Mouse (Mus musculus) olfactory bulb, adult 2 months (tissue): Measurements from ENCODE around the gene Fam213b. TPM values are rescaled to one million over a fixed set of nuclear protein-coding genes. Genes with fewer than 3 reads are reported as not detected.

Source experiments
- H3K27ac ChIP-seq: fragments of 200-500 bp; 2 replicates; pipeline ENCODE4 v1.5.1; 2012; ENCODE audit warnings: low read depth, low read length; ENCODE audit not compliant: insufficient read depth
- H3K4me1 ChIP-seq: fragments of 200-500 bp; 2 replicates; pipeline ENCODE4 v1.6.1; 2012; ENCODE audit warnings: low read length; ENCODE audit not compliant: control insufficient read depth, insufficient read depth
- H3K4me3 ChIP-seq: fragments of 200-500 bp; 2 replicates; pipeline ENCODE4 v1.5.1; 2012; ENCODE audit warnings: mild to moderate bottlenecking, low read depth, low read length, moderate library complexity; ENCODE audit not compliant: insufficient read depth
- CTCF ChIP-seq: fragments of 200-500 bp; IDR thresholded peaks from 2 replicates; pipeline ENCODE4 v1.5.1; 2012; ENCODE audit warnings: low read depth, mild to moderate bottlenecking, low read length, moderate library complexity; ENCODE audit not compliant: insufficient read depth
- POLR2A ChIP-seq: fragments of 200-500 bp; IDR thresholded peaks from 2 replicates; pipeline ENCODE4 v1.6.1; 2012; ENCODE audit warnings: mild to moderate bottlenecking, low read depth, low read length, moderate library complexity; ENCODE audit not compliant: insufficient read depth
- WGBS: fragments of 180-500 bp; shearing (Covaris S2); methylation state at CpG from one replicate; pipeline ENCODE4 v1.1.7; 2018; 5-methylcytosine and 5-hydroxymethylcytosine counted together
- polyA plus RNA-seq: library from polyadenylated mRNA; stranded (reverse); fragments of >200 nt; gene quantifications from 2 replicates; pipeline ENCODE4 v1.2.4, GENCODE M21; 2012; ENCODE audit warnings: low replicate concordance; ENCODE audit not compliant: missing spikeins, insufficient read depth, insufficient read length

The Fam213b gene
- not detected in 2 replicates for polyA plus RNA-seq

DNA sequence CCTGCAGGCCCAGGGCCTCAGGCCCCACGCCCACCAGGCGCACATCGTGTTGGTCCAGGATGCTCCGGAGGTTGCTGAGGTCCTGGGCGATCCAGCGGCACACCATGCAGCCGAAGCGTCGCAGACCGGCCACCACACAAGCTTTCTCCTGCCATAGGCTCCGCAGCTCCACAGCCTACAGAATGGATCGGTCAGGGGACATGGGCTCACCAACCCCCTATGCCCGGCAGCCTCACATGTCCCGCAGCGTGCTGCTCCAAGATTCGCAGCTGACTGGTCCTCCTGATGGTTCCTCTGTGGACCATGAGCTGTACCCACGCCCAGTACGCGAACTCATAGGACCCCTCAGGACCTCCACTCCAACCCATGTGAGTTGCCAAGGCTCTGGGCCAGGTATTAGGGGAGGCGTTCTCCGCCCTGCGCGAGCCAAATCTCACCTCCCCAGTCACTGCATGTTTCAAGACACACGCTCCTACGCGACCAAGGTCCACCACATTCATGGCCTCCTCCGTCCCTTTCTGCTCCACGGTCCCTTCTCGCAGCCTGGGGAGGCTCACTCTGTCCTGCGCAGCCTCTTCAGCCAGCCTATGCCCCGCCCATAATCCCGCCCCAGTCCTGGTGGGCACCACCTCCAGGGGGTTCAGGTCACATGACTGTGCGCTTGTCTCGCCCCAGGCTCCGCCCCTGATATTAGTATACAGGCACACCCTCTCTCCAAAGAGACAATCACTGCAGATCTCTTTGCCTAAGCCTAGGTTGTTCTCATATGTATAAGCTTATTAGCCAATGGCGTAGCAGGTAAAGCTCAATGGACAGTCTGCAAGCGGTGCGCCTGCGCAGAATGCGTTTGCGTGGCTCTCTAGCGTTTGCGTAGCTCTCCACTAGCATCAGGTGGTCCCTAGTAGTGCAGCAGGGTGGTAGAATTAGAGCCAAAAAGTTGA is at the start of gene Fam213b:
TSS of gene Fam213b (minus strand) at position 630 of the 941 bp plus-strand sequence.
- Histone ChIP-seq H3K4me3 (peak within 1 kb of the TSS; percentile 73), H3K27ac (peak within 1 kb of the TSS; percentile 30; the same call in 1 of the 2 replicates), H3K4me1 (peaks cover 20% of the 10 kb centered on the region)
- WGBS = 3% methylated on average over 43 of the region's 43 CpGs
- TF ChIP-seq POLR2A (peak; percentile 69; the same call in 1 of the 2 replicates), CTCF (no peak)

DNA sequence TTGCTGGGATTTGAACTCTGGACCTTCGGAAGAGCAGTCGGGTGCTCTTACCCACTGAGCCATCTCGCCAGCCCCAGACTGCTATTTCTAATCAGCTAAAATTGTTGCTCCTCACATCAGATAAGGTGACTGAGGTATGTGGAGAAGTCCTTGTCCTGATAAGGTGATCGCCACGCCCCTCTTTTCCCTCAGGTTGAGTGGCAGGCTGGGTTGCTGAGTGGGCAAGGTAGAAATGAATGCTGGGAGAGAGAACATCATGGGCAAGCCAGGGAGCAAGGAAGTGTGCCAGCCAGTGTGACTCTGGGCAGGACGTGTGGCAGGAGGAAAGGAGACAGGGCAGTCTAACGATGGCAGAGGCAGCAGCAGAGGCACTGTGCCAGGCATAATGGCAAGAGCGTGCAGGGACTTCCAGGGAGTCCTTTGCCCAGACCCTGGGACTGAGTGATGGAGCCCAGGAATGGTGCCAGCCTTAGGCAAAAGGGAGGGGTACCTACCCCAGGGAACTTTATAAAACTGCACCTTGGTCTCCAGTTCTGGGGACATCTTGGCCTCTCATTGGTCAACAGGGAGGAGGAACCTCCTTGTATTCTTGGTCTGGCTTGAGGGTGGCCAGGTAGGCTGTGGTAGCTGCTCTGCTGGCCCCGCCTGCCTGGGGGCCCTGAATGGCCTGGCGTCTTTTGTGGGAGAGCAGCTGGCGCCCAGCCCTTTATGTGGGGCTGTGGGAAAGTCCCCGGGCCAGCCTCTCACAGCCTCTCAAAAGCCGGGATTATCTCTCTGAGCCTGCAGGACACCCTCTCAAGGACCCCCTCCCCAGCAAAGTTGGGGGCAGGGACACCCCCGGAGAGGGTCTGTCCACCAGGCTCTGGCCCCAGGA is 49.4 kb upstream of the Fam213b start:
- 30% methylated on average over 14 of the region's 14 CpGs for WGBS
- no peak overlapping the region for H3K27ac ChIP-seq
- TF ChIP-seq POLR2A (no peak), CTCF (no peak)
- no peak overlapping the region for H3K4me3 ChIP-seq
- H3K4me1 ChIP-seq = peaks cover 19% of the 10 kb centered on the region

DNA sequence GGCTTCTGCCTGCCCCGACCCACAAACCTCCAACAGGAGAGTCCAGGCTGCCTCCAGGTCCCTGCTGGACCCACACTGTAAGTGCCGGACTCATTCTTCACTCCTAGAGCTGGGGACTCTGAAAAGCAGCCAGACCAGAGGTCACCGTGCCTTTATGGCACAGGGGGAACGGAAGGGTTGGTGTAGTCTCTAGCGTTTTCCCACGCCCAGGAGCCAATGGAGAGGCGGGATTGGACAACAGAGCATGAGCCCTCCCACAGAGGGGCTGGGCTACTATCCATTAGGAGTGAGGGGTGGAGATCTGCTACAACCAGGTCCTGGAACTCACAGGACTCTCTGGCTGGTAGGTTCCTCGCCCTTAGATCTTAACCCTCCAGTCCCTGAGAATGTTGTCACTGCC is 47.4 kb upstream of the Fam213b start:
- 4% methylated on average over 8 of the region's 8 CpGs for WGBS
- peaks cover 11% of the 10 kb centered on the region for H3K4me1 ChIP-seq
- no peak overlapping the region for H3K27ac ChIP-seq
- 0 out of 2 replicates have a peak, but pooled peaks have one; percentile 36 for TF ChIP-seq POLR2A
- no peak for TF ChIP-seq CTCF
- H3K4me3 ChIP-seq = peak overlapping the region; percentile 38

DNA sequence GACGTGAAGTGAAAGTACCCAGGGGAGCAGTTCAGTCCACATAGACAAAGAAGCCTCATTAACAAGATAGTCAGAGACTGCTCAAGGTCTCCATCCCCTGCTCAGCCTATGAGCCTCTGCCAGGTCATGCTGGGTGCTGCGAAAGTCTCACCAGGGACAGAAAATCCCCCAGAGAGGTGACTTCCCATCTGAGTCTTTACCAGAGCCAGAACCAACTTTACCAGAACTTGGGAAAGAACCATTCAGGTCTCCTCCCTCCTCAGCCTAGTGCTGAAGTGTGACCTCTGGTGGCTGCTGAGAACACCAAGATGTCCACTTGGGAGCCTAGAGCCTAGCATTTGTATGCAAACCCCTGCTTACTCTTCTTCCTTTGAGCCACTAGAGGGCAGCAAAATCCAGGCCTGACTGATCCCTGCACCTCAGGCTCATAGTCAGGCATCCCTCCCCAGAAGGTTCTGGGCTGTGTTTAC is 45.2 kb upstream of the Fam213b start:
- 27% methylated on average over 2 of the region's 2 CpGs for WGBS
- Histone ChIP-seq H3K4me1 (peaks cover 11% of the 10 kb centered on the region), H3K27ac (no peak overlapping the region), H3K4me3 (no peak overlapping the region)
- TF ChIP-seq CTCF (no peak), POLR2A (no peak)

DNA sequence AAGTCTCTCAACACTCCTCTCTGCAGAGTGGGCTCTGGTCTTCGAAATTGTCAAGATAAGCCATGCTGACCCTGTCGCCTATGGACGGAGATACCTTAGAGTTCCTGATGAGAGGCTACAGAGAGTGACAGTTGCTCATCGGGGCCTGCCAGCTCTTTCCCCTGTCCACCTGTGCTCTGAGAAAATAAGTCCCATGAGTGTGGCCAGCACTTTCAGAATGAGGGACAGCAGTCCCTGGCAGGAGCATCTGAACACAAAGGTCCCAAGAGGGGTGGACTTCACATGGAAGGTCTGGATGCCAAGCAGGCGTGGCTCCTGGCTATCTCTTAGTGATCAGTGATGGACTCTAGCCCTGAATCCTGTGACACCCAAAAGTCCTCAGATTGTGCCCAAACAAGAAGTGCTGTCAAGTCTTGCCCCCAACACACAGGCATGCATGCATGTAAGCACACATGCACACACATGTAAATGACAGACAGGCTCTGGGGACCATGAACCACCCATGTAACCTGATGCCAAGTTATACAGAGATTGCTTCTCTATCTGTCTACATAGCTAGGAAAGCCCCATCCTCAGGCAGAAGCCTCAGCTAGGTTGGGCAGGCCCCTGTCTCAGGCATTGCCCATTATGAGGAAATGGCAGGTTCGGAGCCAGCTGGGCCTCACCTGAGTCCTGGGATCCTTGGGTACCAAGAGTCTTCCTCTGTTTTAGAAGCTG is 44.5 kb upstream of the Fam213b start:
- WGBS = 89% methylated on average over 6 of the region's 6 CpGs
- peaks cover 11% of the 10 kb centered on the region for H3K4me1 ChIP-seq
- TF ChIP-seq POLR2A = no peak
- TF ChIP-seq CTCF = no peak

DNA sequence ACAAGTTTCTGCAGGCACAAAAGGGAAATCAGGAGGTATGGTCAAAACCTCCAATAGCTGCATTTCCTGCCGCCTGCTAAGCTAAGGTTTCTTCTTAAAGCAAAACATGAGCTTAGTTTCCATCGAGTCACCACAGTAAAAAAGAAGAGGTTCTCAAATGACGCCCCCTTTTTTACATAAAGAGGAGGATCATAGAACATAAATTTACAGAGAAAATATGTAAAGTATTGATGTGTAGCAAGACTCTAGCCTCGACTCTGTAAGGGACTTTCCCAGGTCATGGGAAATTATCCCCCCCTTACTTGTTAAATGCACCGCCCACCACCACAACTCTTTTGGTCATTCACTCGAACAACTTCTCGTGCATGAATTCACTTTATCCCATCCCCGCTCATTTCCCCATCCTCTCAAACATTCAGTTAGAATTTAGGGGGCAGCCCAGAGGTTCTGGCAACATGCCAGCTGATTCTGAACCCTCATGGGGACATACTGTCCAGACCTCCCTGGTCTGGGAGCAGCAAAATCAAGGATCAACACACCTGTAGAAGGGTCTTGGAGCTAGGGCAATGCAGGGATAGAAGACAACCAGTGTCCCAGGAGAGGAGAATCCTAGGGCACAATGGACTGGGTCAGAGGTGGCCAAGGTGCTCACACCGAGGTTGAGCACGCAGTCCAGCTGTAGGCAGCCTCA is 43.8 kb upstream of the Fam213b start:
- TF ChIP-seq CTCF (no peak), POLR2A (no peak)
- Histone ChIP-seq H3K27ac (no peak overlapping the region), H3K4me3 (no peak overlapping the region), H3K4me1 (peaks cover 11% of the 10 kb centered on the region)
- WGBS = 79% methylated on average over 10 of the region's 10 CpGs

More for the DNA sequence above, 44.5 kb upstream of the Fam213b start:
- H3K27ac ChIP-seq = no peak overlapping the region
- no peak overlapping the region for H3K4me3 ChIP-seq

DNA sequence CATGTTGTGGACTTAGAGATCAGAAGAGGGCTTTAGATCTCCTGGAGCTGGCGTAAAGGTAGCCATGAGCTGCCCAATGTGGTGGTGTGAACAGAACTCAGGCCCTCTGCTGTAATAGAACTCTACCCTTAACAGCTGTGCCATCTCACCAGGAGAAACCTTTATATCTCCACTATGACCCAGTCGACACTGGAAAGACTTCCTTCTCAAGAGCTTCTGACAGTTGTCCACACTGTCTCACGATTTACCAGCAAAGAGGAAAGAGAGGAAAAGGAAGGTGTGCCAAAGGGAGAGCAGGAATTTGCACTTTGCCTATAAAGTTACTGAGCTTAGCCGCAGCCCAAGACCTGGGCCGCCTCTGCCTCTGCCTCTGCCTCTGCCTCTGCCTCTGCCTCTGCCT is 42.9 kb upstream of the Fam213b start:
- no peak overlapping the region for H3K27ac ChIP-seq
- no peak overlapping the region for H3K4me3 ChIP-seq
- TF ChIP-seq POLR2A (no peak), CTCF (no peak)
- H3K4me1 ChIP-seq = peaks cover 13% of the 10 kb centered on the region
- 92% methylated on average over 5 of the region's 5 CpGs for WGBS

DNA sequence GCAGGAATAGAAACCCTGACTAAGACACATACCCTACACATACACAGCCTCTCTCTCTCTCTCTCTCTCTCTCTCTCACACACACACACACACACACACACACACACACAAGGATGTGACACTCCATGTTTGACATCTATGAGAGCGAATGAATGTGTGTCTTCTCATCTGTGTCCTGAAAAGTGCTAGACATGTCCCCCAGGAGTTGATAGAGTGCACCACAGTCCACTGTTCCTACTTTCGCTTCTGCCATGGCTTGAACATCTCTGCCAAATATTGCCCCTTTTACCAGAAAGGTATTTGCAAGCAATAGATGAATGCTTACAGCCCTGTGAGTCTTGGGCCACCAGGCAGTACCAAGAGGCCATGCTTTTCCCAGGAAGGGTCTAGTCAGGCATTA is 41.2 kb upstream of the Fam213b start:
- 86% methylated on average over 2 of the region's 2 CpGs for WGBS
- H3K4me1 ChIP-seq = peaks cover 2% of the 10 kb centered on the region
- no peak overlapping the region for H3K27ac ChIP-seq
- TF ChIP-seq CTCF (no peak), POLR2A (no peak)
- no peak overlapping the region for H3K4me3 ChIP-seq
